Mouse (Mus musculus) embryonic fibroblast, embryonic 13.5 days (primary cell): ENCODE data around the gene A730071L15Rik.

ENCODE experiments used
- CTCF ChIP-seq: IDR thresholded peaks from 2 replicates; pipeline ENCODE4 v1.5.1; 2011; ENCODE audit warnings: mild to moderate bottlenecking, control low read depth, low read length, moderate library complexity, borderline replicate concordance; ENCODE audit not compliant: insufficient read depth
- POLR2A ChIP-seq: IDR thresholded peaks from 2 replicates; pipeline ENCODE4 v1.6.1; 2011; ENCODE audit warnings: low read depth, mild to moderate bottlenecking, control low read depth, low read length, moderate library complexity

GRCm38 (mm10) chr11:6175506-6175905 is 24.3 kb upstream of the A730071L15Rik start:
- TF ChIP-seq POLR2A (no peak), CTCF (no peak)
